Mouse (Mus musculus) spleen, postnatal 14 days (tissue): Measurements from ENCODE around the gene Gm8237.
A peak's percentile ranks its signal among the peaks of the same experiment; 100 is the strongest.
"Not testable (repeated sequence)": the region's sequence is repeated elsewhere in the genome, so short reads cannot be mapped to it uniquely, and the experiment has no call there.

Source experiments
- DNase-seq, 2 experiments: peaks; one replicate each; pipeline ENCODE4 v3.0.0; 2021 to 2022; ENCODE audit warnings: low spot score in 2 of 2

Gm8237 gene

DNA sequence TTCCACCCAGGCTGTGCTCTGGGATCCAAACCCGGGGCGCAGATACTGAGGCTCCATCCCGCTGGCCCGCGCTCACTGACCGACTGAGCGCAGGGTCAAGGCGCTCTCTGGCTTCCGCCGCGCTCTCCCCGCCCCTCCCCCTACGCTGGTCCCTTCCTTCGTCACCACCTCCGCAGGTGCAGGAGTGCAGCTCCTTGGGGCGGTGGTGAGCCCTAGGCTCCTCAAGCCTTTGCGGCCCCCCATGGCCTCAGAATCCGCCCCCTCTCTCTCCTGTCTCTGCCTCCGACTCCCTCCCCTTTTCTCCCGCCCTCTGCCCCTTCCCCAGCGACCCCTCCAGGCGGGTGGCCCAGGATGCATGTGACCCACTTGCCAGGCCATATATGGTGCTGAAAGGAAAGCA is at the start of gene Gm8237:
Gene Gm8237 (minus strand): TSS at position 142 of the 400 bp plus-strand sequence.
- DNase-seq, result not testable (repeated sequence)

DNA sequence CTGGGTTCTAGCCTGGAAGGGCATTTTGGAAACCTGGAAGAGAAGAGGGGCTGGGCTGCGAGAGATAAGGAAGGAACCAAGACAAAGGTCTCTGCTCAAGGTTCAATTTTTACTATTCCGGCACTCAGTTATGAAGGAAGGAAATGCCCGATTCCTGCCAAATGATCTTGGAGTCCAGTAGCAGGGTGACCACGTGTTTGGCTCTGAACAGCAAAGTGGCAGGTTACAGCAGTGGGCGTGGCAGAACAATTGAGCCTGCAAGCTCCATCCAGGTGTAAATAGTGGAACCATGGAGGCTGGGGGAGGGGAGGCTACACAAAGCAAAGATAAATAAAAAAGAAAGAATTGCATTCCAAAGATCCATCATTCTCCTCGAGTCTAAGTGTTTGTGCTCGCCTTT is 43.1 kb upstream of the Gm8237 start:
- not testable (repeated sequence) for DNase-seq

GRCm38 (mm10) chr14:5918330-5918942 is 38.3 kb upstream of the Gm8237 start:
- DNase-seq, result not testable (repeated sequence)

DNA sequence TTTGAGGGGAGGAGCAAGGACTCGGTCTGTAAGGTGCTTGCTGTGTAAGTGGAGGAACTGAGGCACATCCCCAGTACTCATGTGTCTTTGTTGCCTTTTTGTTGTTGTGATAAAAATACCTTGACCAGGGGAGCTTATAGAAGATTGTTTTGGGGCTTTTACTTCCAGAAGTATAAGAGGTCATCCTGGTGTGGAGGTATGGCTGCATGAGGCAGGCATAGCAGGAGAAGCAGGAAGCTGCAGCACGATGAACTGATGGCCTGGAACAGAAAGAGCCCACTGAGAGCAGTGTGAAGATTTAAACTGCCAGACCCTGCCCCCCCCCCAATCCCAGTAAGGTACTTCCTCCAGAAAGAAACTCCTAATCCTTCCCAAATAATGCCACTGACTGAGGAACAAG is 33.5 kb upstream of the Gm8237 start:
- peak in 1 of 2 experiments; percentile 1 for DNase-seq

GRCm38 (mm10) chr14:5879791-5880190 is 391 bp downstream of the Gm8237 start:
- not testable (repeated sequence) for DNase-seq

- not testable (repeated sequence) for DNase-seq
Measured at GRCm38 (mm10) chr14:5879136-5879535, 1.0 kb downstream of the Gm8237 start.

- not testable (repeated sequence) for DNase-seq
Measured at GRCm38 (mm10) chr14:5855911-5856310, 24.3 kb downstream of the Gm8237 start.

- not testable (repeated sequence) for DNase-seq
Measured at GRCm38 (mm10) chr14:5830229-5830628, 50.0 kb downstream of the Gm8237 start, which contains the start of gene Gm3424. Gm3424 (minus strand) TSS chr14:5830329.

DNA sequence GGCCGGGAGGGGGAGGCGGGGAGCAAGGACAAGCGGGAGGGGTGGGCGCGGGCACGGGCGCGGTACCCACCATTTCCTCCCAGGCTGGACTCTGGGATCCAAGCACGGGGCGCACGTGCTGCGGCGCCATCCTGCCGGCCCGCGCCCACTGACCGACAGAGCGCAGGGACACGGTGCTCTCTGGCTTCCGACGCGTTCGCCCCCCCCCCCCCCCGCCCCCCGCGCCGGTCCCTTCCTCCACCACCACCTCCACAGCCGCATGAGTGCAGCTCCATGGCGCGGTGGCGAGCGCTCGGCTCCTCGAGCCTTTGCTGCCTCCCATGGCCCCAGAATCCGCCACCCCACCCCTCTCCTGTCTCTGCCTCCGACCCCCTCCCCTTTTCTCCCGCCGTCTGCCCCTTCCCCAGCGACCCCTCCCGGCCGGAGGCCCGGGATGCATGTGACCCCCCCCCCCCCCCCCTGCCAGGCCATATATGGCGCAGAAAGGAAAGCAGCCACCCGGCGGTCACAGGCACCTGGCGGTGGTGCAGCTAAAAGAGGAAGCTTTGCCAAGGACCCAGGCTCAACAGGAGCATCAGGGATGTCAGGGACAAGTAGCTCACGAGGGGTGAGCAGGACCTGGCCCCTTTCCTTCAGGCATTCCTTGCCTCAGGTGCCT is 67.4 kb downstream of the Gm8237 start:
- DNase-seq, result not testable (repeated sequence)
